Mouse (Mus musculus) CD4-positive, CD25-positive, alpha-beta regulatory T cell, adult 2 months (primary cell): Measurements from ENCODE around the gene Rps6ka3.

Source experiments
- DNase-seq: peaks from one replicate; pipeline ENCODE4 v3.0.0-alpha.2; 2012; ENCODE audit warnings: low read depth, low spot score

Rps6ka3 gene

DNA sequence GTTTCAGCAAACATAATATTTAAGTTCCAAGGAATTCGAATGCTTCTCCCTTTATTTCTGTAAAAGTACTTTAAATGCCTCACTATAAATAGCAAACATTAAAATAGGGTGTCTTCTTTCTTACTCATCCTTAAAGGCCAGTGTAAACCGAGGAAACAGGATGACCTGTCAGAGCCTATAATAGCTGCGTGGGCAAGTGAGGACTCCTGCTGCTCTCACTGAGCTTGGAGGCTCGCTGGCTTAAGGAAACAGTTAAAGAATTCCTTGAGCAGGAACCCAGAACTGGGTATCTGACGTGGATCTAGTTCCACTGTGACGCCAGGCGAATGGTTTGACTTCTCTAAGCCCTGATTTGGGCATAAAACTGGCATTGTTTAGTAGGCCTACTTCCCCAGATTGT lies 105.2 kb downstream of the Rps6ka3 start:
- DNase-seq, result no peak

DNA sequence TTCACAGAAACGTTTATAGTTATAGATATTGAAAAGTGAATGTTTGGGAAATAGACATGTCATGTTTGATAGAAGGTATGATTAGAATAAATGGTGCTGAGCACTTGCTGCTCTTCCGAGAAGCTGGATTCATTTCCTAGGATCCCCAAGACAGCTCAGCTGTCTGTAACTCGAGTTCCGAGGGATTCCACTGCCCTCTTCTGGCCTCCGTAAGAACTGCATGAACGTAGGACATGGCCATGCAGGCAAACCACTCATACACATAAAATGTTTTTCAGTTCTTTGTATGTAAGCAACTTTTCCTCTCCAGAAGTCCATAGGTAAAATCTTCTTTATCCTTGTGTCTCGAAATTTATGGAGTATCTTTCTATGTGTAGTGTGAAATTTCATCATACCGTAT lies 111.2 kb downstream of the Rps6ka3 start:
- DNase-seq, result peak; percentile 61

DNA sequence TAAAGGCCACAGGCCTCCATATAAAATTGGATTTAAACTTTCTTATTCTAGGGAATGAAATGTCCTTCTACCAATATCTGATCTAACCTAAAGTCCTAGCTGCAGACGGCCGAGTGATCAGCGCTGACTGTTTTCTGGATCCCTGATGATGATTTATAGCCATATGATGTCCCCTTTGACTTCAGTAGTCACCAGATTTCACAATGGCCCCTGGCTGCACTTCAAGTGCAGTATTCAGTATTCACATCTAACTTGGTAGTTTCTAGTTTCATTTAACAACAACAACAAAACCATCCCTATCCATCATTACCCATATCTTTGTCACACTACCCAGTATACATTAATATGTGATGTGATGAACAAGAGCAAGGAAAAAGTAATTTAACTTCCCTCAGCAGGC lies 154.4 kb downstream of the Rps6ka3 start:
- DNase-seq, result no peak

DNA sequence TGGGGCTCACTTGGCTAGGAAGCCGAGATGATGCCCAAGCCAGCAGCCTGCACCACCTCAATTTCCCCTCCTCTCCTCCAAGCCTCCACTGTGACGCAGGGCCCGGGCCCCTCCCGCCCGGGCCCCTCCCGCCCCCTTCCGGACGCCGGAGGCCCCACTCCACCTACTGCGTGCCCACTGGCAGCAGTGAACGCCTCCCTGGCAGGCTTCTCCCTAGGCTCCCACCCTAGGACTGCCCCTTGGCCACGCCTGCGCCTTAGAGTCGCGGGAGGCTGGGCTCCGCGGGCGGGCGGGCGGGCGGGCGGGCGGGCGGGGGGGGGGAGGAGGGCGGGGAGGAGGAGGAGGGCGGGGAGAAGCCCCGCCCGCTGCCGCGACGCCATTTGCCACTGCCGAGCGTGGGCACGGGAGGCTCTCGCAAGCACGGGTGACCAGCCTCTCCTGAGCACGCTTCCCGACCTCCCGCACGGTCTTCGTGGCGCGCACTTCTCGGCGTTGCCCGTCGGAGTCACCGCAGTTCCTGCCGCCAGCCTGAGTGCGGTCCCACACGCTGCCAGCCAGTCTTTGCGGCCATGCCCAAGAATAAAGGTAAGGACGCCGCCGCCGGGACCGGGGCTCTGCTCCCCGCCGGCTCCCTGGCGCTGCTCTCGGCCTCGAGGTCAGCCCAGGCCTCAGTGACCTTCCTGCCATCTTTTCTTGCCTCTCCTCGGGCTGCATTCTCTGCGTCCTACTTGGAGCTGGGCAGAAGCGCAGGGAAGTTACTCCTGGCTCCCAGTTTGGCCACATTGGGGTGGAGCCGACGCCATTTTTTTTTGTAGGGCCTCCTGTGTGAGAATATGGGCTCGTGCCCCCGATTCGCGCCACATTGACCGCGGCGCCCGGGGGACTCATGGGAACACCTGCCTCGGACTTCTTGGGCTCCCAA lies 162.0 kb downstream of the Rps6ka3 start, which contains the start of gene Eif1ax:
TSS of gene Eif1ax (plus strand) at position 348 of the 922 bp plus-strand sequence.
- DNase-seq, result peak; percentile 91

DNA sequence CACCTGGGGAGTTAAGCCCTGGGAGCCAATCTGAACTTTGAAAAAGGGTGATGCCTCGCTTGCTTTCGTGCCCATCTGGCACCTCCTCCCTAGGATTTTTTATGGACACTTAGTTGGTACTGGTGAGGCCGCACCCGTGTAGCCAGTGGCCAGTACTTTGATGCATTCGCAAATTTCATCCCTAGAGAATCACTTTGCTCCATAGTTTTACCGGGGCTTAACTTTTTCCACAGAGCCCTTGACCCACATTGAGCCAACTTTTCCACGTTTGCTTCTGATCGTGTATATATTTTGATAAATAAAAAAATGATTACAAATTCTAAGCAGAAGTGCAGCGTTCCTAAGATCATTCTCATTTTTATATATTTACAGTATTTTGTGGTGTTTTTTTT lies 162.6 kb downstream of the Rps6ka3 start:
- no peak for DNase-seq

DNA sequence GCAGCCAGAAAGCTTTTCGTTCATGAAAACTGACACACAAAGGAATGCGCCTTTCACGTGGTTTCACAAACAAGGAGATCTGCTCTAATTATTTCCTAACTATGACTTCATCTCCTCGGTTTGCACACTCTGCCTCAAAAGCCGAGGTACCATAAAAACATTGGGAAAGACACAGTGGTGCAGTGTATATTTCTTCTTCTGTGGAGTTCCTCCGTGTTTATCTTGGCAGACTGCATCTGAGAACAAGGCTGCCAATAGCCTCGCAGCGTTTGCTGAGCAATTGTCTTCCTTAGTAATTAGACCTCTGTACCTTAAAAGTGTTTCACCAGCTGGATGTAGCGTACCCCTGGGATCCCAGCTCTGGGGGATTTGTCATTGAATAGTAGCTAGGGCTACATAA lies 177.0 kb downstream of the Rps6ka3 start:
- DNase-seq, result no peak

DNA sequence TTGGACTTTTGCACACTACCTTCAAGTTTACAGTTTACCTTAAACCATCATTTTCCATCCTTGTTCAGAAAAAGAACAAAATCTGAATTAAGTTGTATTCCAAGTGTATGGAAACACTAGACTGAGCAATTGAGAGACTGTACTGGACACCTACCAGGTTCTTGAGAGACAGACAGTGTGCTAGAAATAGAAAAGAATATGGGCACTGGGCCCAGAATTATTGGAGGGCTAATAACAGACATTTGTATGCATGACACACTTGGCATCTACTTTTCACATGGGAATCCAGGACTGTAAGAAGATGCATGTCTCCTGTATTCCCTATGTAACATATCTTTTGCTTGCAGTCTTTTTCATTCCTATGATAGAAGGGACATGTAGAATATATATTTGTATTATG lies 178.8 kb downstream of the Rps6ka3 start:
- DNase-seq, result no peak

DNA sequence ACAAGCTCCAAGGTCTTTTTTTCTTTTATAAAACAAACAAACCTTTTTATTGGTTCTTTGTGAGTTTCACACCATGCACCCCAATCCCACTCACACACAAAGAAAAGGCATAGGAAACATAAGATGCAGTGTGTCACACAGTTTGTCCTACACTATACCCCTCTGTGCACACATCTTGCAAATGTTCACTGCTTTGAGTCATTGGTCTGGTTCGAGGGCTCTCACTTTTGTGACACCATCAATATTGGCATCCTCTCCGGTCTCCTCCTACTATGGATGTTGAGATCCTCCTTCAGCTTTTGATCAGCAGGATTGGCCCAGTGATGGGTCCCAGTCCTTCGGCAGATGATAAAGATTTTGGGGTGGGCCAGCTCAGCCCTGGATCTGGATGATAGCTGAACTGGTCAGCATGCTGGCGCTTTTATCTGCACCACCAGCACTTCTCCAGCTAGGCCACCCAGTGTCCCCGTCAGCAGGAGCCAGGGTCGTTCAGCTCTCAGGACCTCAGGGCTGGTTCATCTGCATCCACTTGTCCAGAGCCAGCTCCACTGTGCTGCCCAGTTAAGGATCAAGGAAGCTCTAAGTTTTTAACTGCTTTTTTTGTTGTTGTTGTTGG lies 180.3 kb downstream of the Rps6ka3 start:
- DNase-seq, result no peak

DNA sequence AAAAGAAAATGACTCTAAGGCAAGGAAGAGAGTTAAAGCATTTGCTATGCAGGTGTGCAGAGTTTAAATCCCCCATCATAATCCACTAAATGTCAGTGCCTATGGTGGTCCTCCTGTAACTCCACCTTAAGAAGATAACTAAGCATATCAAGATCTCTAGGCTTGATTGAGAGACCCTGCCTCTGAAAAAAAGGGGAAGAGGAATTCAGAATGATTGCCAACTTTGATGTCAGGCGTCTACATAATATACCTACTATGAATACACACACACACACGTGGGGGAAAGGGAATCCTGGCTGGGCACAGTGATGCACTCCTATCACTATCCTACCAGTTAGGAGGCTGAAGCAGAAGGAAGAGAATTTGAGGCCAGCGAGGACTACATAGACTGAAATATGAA lies 181.1 kb downstream of the Rps6ka3 start:
- DNase-seq, result no peak

DNA sequence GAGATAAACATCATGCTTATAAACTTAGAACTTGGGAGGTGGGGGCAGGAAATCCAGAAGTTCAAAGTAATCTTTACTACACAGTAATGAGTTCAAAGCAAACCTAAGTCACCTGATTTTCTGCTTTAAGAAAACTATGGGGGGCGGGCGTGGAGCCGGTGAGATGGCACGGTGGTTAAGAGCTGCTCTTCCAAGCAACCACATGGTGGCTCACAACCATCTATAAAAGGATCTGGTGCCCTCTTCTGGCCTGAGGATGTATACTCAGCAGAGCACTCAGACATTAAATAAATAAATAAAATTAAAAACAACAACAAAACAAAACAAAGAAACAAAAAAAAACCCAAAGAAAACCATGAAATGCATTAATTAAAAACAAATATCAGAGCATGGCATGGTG lies 199.1 kb downstream of the Rps6ka3 start:
- DNase-seq, result peak; percentile 74

DNA sequence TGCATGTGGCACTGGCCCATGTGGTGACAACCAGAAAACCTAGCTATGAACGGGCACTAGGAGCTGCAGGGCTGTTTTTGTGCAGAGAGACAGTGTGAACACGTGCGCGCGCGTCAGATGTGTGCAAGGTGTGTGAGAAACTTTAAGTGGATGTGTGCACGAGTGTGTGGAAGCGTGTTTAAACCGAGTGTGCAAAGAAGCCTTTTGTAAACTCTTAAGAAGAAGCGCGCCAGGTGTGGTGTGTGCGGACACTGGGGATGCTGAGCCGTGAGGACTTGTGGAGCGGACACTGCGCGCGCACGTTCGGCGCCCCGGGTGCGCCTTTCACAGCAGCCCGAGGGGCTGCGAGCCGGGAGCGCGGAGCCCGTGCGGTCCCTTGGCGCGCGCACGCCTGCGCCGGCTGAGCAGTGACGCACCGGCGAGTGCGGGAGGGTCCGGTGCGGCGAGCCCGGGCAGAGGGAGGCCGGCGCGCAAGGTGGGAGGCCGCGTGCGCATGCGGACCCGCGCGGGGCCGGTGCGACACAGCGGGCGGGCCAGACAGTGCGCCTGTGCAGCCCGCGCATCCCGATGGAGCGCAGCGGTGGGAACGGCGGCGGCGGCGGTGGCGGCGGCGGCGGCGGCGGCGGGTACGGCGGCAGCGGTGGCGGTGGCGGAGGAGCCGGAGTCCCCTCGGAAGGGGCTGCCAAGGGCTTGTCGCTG lies 204.2 kb downstream of the Rps6ka3 start, which contains the start of gene Map7d2:
TSS of gene Map7d2 (plus strand) at position 443 of the 699 bp plus-strand sequence.
- DNase-seq, result peak; percentile 15

DNA sequence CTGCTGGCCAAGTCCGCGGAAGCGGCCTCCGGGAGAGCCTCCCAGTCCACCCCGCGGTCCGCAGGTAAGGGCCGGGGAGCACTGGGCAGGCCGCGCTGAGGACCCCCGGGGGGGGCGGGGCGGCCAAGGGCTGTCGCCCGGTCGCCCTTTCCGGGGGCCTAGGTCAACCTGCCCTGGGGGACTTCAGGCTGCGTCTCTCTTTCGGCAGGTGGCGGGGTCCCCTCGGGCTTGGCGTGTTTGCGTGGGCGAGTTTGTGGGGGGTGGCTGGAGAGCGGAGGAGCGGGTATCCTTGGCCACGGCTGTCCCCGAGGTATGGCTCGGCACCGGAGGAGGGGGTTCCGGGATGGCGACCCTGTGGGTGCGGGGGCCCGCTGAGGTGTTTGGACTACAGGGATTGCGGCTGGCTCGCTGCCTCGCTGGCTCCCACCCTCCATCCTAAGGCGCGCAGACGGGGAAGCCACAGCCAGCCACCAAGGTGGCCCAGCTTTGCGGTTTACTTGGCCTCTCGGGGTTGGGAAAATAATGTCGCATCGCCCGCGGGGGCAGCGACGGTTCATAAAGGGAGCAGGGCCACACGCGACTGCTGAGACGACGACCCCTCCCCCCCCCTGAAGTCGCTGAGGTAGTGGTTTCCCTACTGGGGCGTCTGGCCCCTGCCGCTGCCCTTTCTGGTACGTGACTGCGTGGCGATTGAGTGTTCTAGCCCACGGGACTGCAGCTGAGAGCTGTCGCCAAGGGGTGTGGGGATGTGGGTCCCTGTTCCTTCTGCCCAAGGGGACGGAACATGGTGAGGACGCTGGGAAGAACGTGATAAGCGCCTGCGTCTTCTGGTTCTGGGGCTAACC lies 204.9 kb downstream of the Rps6ka3 start:
- DNase-seq, result peak; percentile 19
